Mouse (Mus musculus) MEL (cell line): Measurements from ENCODE around the gene Irx5.

ENCODE experiments used
- CTCF ChIP-seq, 3 experiments: IDR thresholded peaks in 2 of 3; conservative IDR thresholded peaks in 1 of 3; 2 replicates each; pipeline ENCODE4 v1.5.1; 2011 to 2012; ENCODE audit warnings: low read length in 3 of 3, low read depth in 2 of 3, mild to moderate bottlenecking in 2 of 3, improper control_type of control experiment in 1 of 3, inconsistent platforms in 1 of 3, mixed read lengths in 1 of 3, moderate library complexity in 1 of 3; ENCODE audit not compliant: control insufficient read depth in 1 of 3, insufficient read depth in 1 of 3, poor library complexity in 1 of 3, severe bottlenecking in 1 of 3
- E2F4 ChIP-seq: IDR thresholded peaks from 2 replicates; pipeline ENCODE4 v1.6.1; 2011; ENCODE audit warnings: low read depth, low read length, improper control_type of control experiment, borderline replicate concordance
- ELF1 ChIP-seq: IDR thresholded peaks from 2 replicates; pipeline ENCODE4 v1.6.1; 2014; ENCODE audit warnings: low read depth, mild to moderate bottlenecking, inconsistent platforms, low read length, improper control_type of control experiment, moderate library complexity
- EP300 ChIP-seq, 2 experiments: IDR thresholded peaks; 2 replicates each; pipeline ENCODE4 v1.6.1; 2011; ENCODE audit warnings: improper control_type of control experiment in 2 of 2, low read length in 2 of 2, low read depth in 1 of 2, mild to moderate bottlenecking in 1 of 2
- ETS1 ChIP-seq: IDR thresholded peaks from 2 replicates; pipeline ENCODE4 v1.6.1; 2012; ENCODE audit warnings: low read depth, mild to moderate bottlenecking, inconsistent platforms, low read length, improper control_type of control experiment, moderate library complexity
- MAX ChIP-seq: IDR thresholded peaks from 2 replicates; pipeline ENCODE4 v1.6.1; 2011; ENCODE audit warnings: low read length, improper control_type of control experiment
- MYC ChIP-seq: IDR thresholded peaks from 2 replicates; pipeline ENCODE4 v1.6.1; 2011; ENCODE audit warnings: low read depth, mild to moderate bottlenecking, low read length, improper control_type of control experiment, moderate library complexity
- POLR2A ChIP-seq, 2 experiments: IDR thresholded peaks; 2 replicates each; pipeline ENCODE4 v1.6.1; 2011 to 2012; ENCODE audit warnings: low read length in 2 of 2, mild to moderate bottlenecking in 2 of 2, control low read depth in 1 of 2, improper control_type of control experiment in 1 of 2, low read depth in 1 of 2, moderate library complexity in 1 of 2; ENCODE audit not compliant: control insufficient read depth in 1 of 2, insufficient read depth in 1 of 2, poor library complexity in 1 of 2
- POLR2AphosphoS2 ChIP-seq: IDR thresholded peaks from 2 replicates; pipeline ENCODE4 v1.6.1; 2011; ENCODE audit warnings: low read length, improper control_type of control experiment
- RAD21 ChIP-seq: IDR thresholded peaks from 2 replicates; pipeline ENCODE4 v1.6.1; 2011; ENCODE audit warnings: mild to moderate bottlenecking, low read depth, low read length, improper control_type of control experiment
- RCOR1 ChIP-seq: IDR thresholded peaks from 2 replicates; pipeline ENCODE4 v1.6.1; 2012; ENCODE audit warnings: low read depth, mild to moderate bottlenecking, inconsistent platforms, low read length, improper control_type of control experiment
- USF1 ChIP-seq: IDR thresholded peaks from 2 replicates; pipeline ENCODE4 v1.6.1; 2014; ENCODE audit warnings: low read depth, mild to moderate bottlenecking, inconsistent platforms, low read length, improper control_type of control experiment, moderate library complexity
- ZC3H11A ChIP-seq: IDR thresholded peaks from 2 replicates; pipeline ENCODE4 v1.6.1; 2012; ENCODE audit warnings: low read depth, mild to moderate bottlenecking, inconsistent platforms, low read length, improper control_type of control experiment

DNA sequence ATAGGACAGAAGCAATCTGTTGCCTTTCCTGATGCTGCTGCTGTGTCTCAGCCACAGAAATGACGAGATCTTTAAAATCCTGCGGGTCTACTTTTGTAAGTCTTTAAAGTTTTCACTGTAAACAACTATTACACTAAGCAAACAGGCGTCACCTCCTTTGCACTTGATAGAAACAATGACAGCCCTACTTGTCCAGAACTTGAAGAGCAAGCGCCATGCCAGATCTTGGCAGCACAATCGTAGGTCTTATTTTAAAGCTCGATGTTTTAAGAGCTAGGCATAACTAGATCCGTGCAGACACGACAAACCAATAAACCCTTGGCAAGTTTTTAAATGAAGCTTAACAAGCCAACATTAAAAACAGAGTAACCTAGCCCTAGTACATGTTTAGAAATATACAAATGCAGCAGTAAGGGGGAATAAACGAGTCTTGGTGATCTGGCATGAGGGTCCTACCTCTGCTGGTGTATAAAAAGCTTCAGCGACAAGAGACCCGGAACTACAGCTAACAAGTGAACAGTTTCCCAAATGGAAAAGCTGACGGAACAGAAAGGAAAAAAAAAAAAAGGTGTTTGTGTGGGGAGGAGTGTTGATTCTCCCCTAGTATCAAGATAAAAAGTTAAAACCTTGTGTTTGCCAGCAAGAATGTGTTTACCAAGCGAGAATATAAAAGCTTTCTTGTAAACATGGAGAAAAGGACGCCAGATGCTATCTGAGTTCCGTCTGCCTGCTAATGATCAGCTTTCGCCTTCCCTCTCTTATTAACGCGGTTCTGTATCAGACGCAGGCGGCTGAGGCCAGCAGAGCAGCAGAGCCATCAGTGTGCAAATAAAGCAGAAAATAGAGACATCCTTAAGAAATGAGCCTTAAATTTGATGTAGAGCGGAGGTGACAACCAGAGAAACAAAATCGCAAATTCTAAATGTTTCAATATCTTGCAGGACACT, 2.6 kb upstream of the Irx5 start:
- 0 out of 2 replicates have a peak, but pooled peaks have one; percentile 2 for TF ChIP-seq ETS1
- TF ChIP-seq CTCF (IDR thresholded peaks at IDR 0.05 in 2 of 3, conservative IDR thresholded peaks at IDR 0.05 in 1 of 3; ENCODE audit: control insufficient read depth in 1 of 3, insufficient read depth in 1 of 3, low read depth in 2 of 3, low read length in 3 of 3, poor library complexity in 1 of 3, severe bottlenecking in 1 of 3): no peak
- TF ChIP-seq POLR2A (IDR thresholded peaks at IDR 0.05; ENCODE audit: control insufficient read depth in 1 of 2, insufficient read depth in 1 of 2, low read depth in 1 of 2, low read length in 2 of 2, poor library complexity in 1 of 2): no peak
- no peak for TF ChIP-seq RAD21
- TF ChIP-seq USF1: no peak
- TF ChIP-seq MAX: no peak
- no peak for TF ChIP-seq ELF1
- no peak for TF ChIP-seq RCOR1
- no peak for TF ChIP-seq MYC
- TF ChIP-seq E2F4: no peak
- TF ChIP-seq EP300 (IDR thresholded peaks at IDR 0.05; ENCODE audit: low read depth in 1 of 2, low read length in 2 of 2): no peak
- TF ChIP-seq ZC3H11A: no peak
- no peak for TF ChIP-seq POLR2AphosphoS2
